Mouse (Mus musculus) bone marrow macrophage, adult 2 months (primary cell): ENCODE data around the gene Ces5a. TPM values are rescaled to one million over a fixed set of nuclear protein-coding genes. Genes with fewer than 3 reads are reported as not detected.

ENCODE experiments used
- H3K27ac ChIP-seq: 2 replicates; pipeline ENCODE4 v1.5.1; 2012; ENCODE audit warnings: low read depth, low read length; ENCODE audit not compliant: insufficient read depth
- H3K4me1 ChIP-seq: 2 replicates; pipeline ENCODE4 v1.6.1; 2012; ENCODE audit warnings: low read length; ENCODE audit not compliant: control insufficient read depth, insufficient read depth
- H3K4me3 ChIP-seq: 2 replicates; pipeline ENCODE4 v1.5.1; 2012; ENCODE audit warnings: mild to moderate bottlenecking, low read length, moderate library complexity; ENCODE audit not compliant: insufficient read depth
- CTCF ChIP-seq: IDR thresholded peaks from 2 replicates; pipeline ENCODE4 v1.5.1; 2012; ENCODE audit warnings: low read depth, mild to moderate bottlenecking, low read length, moderate library complexity
- POLR2A ChIP-seq: IDR thresholded peaks from 2 replicates; pipeline ENCODE4 v1.6.1; 2012; ENCODE audit warnings: mild to moderate bottlenecking, low read depth, low read length, borderline replicate concordance
- polyA plus RNA-seq: library from polyadenylated mRNA; stranded (reverse); fragments of >200 nt; gene quantifications from 2 replicates; pipeline ENCODE4 v1.2.4, GENCODE M21; 2012; ENCODE audit not compliant: missing spikeins, insufficient read depth, insufficient read length

Ces5a gene
- not detected in 2 replicates for polyA plus RNA-seq

DNA sequence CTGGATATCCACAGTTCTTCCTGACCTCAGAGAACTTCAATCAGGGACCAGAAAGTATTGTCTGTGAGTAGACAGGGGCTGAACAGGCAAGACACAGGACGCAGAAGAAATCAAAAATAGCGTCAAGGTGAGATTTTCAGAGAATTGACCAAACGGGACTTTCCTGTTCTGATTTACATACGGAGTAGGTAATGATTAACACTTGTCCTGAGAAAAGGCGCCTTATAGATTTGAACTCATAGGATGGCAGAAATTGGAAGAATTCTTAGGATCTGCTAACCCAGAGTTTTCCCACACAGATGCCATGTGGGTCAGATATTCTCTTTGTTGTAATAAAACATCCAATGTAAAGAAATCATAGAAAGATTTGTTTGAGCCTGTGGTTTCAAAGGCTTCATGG lies at the start of gene Ces5a:
Gene Ces5a (minus strand): TSS at position 101 of the 400 bp plus-strand sequence.
- H3K4me1 ChIP-seq: no peaks in the 10 kb centered on the region
- no peak within 1 kb of the TSS for H3K27ac ChIP-seq
- TF ChIP-seq CTCF: no peak
- TF ChIP-seq POLR2A: no peak
- H3K4me3 ChIP-seq: no peak within 1 kb of the TSS

- Histone ChIP-seq H3K4me3 (no peak overlapping the region), H3K27ac (no peak overlapping the region), H3K4me1 (no peaks in the 10 kb centered on the region)
- no peak for TF ChIP-seq CTCF
- TF ChIP-seq POLR2A: no peak
These were observed 37.2 kb upstream of the Ces5a start for GRCm38 (mm10) chr8:93572841-93573240.

- TF ChIP-seq CTCF (no peak), POLR2A (no peak)
- H3K4me3 ChIP-seq: no peak overlapping the region
- no peaks in the 10 kb centered on the region for H3K4me1 ChIP-seq
- H3K27ac ChIP-seq: no peak overlapping the region
These were observed 36.5 kb upstream of the Ces5a start for GRCm38 (mm10) chr8:93572095-93572501.

DNA sequence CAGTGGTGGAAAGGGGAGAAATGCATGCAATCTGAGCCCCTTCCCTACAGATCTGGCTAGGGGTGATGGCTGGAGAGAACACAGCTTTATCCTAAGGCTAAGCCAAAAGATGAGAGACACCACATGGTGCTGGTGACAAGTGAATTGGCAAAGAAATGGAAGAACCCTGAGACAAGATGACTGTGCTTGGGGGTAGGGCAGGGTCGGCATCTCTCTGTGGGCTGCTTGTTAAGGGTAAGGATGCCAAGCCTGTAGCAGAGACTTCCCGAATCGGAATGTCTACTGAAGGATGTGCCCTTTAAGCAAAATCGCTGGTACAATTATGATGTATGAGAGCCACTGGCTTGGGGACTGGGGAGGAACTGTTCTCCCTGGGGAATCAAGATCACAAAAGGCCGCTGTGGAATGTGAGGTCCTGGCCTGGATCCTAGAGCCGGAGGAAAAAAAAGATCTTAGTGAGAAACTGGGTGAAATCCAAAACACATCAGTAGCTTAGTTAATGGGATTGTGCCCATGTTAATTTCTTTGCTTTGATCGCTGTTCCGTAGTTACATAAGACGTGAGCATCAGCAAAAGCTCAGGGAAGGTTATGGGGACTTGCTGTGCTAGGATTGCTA lies 35.8 kb upstream of the Ces5a start:
- Histone ChIP-seq H3K4me3 (no peak overlapping the region), H3K4me1 (no peaks in the 10 kb centered on the region), H3K27ac (no peak overlapping the region)
- TF ChIP-seq POLR2A (no peak), CTCF (no peak)

DNA sequence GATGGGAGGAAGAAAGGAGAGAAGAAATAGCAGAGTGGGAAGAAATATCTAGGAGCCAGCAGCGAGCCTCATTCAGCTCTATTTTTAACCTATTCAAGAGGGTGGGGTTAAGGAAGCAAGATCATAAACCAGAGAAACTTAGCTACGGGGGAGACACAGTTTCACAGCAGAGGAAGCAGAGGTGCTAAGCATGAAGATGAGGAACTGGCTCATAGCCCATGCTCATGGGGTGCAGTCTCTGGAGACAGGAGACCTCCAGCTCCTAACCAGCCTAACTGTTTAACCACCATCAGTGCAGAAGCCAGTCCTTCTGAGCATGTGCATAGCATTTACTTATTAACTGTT lies 34.5 kb upstream of the Ces5a start:
- H3K27ac ChIP-seq: no peak overlapping the region
- H3K4me1 ChIP-seq: no peaks in the 10 kb centered on the region
- no peak overlapping the region for H3K4me3 ChIP-seq
- TF ChIP-seq CTCF: no peak
- TF ChIP-seq POLR2A: no peak

DNA sequence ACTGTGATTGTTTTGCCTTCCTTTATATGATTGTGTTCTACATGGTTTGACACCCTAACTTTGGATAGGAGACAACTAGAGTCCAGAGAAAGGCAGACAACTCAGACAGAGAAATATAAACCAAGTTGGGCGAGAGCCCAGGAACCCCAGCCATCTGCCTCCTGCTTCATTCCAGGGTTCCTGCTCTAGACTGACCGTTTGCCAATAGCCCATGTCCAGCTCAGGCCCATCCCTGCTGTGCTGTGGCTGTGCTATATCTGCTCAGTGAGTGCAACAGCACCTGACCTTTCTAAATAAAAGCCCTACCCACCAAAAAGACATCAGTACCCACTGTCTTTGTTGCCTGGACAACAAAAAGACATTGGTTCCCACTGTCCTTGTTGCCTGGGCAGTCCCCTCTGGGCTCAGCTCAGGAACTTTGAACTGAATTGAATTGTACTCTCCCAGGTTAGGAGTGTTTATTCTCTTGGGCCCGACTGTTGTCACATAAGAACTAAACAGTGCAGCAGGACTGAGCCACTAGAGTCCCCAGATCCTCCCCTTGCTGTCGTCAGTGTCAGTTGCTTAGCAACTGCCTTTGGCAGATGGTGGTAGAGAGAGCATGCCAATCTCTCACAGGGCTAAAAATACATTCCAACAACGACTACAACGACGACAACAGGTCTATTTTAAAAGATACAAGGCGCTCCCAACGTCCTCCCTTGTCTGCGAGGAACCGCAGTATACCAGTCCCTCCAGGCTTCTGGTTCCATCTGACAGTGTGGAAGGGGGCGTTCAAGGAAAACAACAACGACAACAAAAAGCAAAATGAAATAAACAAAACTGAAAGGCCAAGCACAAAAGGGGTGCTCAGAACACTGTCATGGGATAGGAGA lies 33.9 kb upstream of the Ces5a start:
- H3K27ac ChIP-seq: no peak overlapping the region
- no peak for TF ChIP-seq CTCF
- no peak for TF ChIP-seq POLR2A
- H3K4me3 ChIP-seq: no peak overlapping the region
- no peaks in the 10 kb centered on the region for H3K4me1 ChIP-seq

DNA sequence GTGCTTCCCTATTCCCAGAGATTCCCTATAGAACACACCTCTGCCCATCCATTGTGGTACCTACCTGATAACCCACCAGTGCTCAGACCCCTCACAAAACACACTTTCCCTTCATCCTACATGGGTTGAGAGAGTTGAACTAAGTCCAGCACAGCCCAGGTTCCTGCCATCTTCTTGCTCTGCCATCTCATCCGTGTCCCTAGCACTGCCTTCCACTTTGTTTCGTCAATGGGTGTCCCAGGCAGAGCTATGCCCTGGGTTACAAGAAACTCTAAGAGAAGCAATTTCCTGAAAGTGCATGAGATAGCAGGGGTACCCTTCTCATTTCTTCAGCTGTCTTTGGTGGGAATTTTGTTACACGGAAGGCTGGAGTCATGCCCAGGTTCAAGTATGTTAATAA lies 33.0 kb upstream of the Ces5a start:
- TF ChIP-seq CTCF (no peak), POLR2A (no peak)
- no peaks in the 10 kb centered on the region for H3K4me1 ChIP-seq
- H3K27ac ChIP-seq: no peak overlapping the region
- H3K4me3 ChIP-seq: no peak overlapping the region

DNA sequence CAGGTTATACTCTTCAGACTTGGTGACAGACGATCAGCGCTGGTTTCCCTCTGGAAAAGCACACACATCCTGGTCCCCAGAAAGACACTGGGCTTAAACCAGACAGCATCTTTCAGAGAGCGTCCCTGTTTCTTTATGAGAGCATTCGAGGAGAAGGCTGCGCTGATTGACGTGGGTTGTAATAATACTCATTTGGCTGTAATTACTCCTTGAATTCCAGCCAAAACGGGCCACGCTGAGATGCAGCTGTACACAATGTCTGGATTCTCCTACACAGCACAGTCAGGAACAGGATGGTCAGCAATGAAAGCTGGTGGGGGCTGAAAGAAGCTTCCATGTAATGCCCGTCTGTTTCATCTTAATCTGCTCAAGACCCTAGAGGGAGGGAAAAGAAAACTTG lies 31.5 kb upstream of the Ces5a start:
- H3K4me1 ChIP-seq: no peaks in the 10 kb centered on the region
- no peak overlapping the region for H3K27ac ChIP-seq
- no peak overlapping the region for H3K4me3 ChIP-seq
- TF ChIP-seq CTCF (no peak), POLR2A (no peak)

DNA sequence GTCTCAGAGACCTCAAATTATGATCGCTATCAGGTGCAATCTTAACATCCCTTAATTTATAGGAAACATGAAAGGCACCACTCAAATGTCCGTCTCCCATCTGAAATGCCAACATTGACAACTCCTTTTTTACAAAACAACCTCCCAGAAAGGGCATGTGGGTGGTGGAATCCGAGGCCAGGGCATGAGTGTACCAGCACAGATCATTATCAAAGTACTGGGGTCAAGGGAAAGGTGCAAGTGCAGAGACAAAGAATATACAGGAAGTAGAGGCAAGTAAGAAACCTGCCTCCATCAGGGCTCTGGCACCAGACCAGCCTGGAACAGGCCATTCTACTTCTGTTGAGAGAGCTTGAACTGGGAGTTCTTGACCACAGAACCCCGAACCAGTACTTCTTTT lies 29.0 kb upstream of the Ces5a start:
- Histone ChIP-seq H3K4me3 (no peak overlapping the region), H3K4me1 (no peaks in the 10 kb centered on the region), H3K27ac (no peak overlapping the region)
- no peak for TF ChIP-seq POLR2A
- no peak for TF ChIP-seq CTCF

- Histone ChIP-seq H3K4me1 (no peaks in the 10 kb centered on the region), H3K27ac (no peak overlapping the region), H3K4me3 (no peak overlapping the region)
- no peak for TF ChIP-seq POLR2A
These were observed 27.9 kb upstream of the Ces5a start for GRCm38 (mm10) chr8:93563551-93563950.
